Mouse (Mus musculus): ENCODE results near the gene Ppp1r32.

- TF ChIP-seq POLR2A (IDR thresholded peaks at IDR 0.05; ENCODE audit: control insufficient read depth, low read depth, low read length) (no peak), CTCF (IDR thresholded peaks at IDR 0.05; ENCODE audit: control insufficient read depth, insufficient read depth, insufficient replicate concordance, low read depth, low read length) (no peak)
Measured at GRCm38 (mm10) chr19:10426793-10427192, 55.9 kb downstream of the Ppp1r32 start.

Data from testis, adult 2 months (tissue).